Mouse (Mus musculus) heart, adult 2 months (tissue): ENCODE measurements around the gene Adamts9. TPM values are rescaled to one million over a fixed set of nuclear protein-coding genes. Genes with fewer than 3 reads are reported as not detected.

Experiments used
- DNase-seq, 2 experiments: peaks; one replicate each; pipeline ENCODE4 v3.0.0; 2021
- H3K27ac ChIP-seq: fragments of 200-600 bp; 2 replicates; pipeline ENCODE4 v1.8.1; 2022
- H3K27me3 ChIP-seq: fragments of 200-500 bp; 2 replicates; pipeline ENCODE4 v1.6.1; 2012; ENCODE audit warnings: mild to moderate bottlenecking, low read length, inconsistent platforms, mixed read lengths; ENCODE audit not compliant: control insufficient read depth, insufficient read depth
- H3K36me3 ChIP-seq: fragments of 200-500 bp; 2 replicates; pipeline ENCODE4 v1.6.1; 2012; ENCODE audit warnings: low read length, inconsistent platforms; ENCODE audit not compliant: control insufficient read depth, insufficient read depth
- H3K4me1 ChIP-seq: fragments of 200-500 bp; 2 replicates; pipeline ENCODE4 v1.6.1; 2011; ENCODE audit warnings: low read length; ENCODE audit not compliant: control insufficient read depth, insufficient read depth
- H3K4me3 ChIP-seq: fragments of 200-600 bp; 2 replicates; pipeline ENCODE4 v1.8.1; 2022
- H3K79me2 ChIP-seq: fragments of 200-500 bp; replicated peaks from 2 replicates; pipeline ENCODE4 v1.6.1; 2012; ENCODE audit warnings: mild to moderate bottlenecking, inconsistent platforms, low read length, moderate library complexity, mixed read lengths; ENCODE audit not compliant: control insufficient read depth, insufficient read depth
- H3K9ac ChIP-seq: fragments of 200-500 bp; 2 replicates; pipeline ENCODE4 v1.6.1; 2012; ENCODE audit warnings: low read depth, mild to moderate bottlenecking, control low read depth, inconsistent platforms, low read length, mixed read lengths
- CTCF ChIP-seq: fragments of 200-600 bp; IDR thresholded peaks from 2 replicates; pipeline ENCODE4 v1.8.1; 2022; ENCODE audit warnings: antibody characterized with exemption, mild to moderate bottlenecking, moderate library complexity
- EP300 ChIP-seq: fragments of 200-500 bp; IDR thresholded peaks from 2 replicates; pipeline ENCODE4 v1.6.1; 2011; ENCODE audit warnings: low read depth, low read length, control low read depth; ENCODE audit not compliant: insufficient read depth
- POLR2A ChIP-seq: fragments of 200-500 bp; IDR thresholded peaks from 2 replicates; pipeline ENCODE4 v1.6.1; 2011; ENCODE audit warnings: mild to moderate bottlenecking, low read depth, low read length, control low read depth; ENCODE audit not compliant: insufficient read depth
- WGBS: fragments of 180-500 bp; shearing (Covaris S2); methylation state at CpG from one replicate; pipeline ENCODE4 v1.1.7; 2018; 5-methylcytosine and 5-hydroxymethylcytosine counted together
- intact Hi-C: fragments of 180-260 bp; cut with DNase I; formaldehyde crosslinking; loops from one replicate; pipeline ENCODE4 v1.15.1; 2025
- polyA plus RNA-seq: library from polyadenylated mRNA; depleted of rRNA; stranded (reverse); fragments of >200 nt; gene quantifications from 2 replicates; pipeline ENCODE4 v1.2.3, GENCODE M21; 2012
- total RNA-seq, 2 experiments: library from RNA; stranded (reverse); gene quantifications; 2 replicates each; pipeline ENCODE4 v1.2.3; 2021

The Adamts9 gene
- total and polyA plus RNA-seq, 3 experiments: 5.7 to 17.5 (median 9.6) TPM

DNA sequence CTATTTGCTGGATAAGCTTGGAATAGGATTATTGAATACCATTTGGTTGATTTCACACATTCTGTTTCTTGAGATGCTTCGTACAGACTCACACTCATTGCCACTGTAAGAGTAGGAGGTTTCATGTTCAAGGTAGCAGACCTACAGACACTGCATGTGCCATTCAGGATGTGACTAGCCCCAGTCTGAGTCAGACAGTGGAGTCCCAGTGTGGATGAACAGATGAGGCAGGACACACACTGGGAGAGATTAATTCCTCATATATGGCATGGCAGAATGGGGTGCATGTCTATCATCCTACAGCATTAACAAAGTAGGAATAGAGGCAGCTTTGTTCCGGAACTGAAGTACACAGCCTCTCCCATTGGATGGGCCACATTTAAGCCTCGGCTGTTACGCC lies 66.1 kb downstream of the Adamts9 start:
- Histone ChIP-seq H3K4me3 (no peak overlapping the region), H3K79me2 (no peaks in the 10 kb centered on the region), H3K36me3 (peaks cover 24% of the 10 kb centered on the region), H3K9ac (no peak overlapping the region), H3K4me1 (peaks cover 13% of the 10 kb centered on the region), H3K27ac (no peak overlapping the region), H3K27me3 (no peaks in the 10 kb centered on the region)
- no peak for TF ChIP-seq CTCF
- TF ChIP-seq POLR2A: no peak
- no peak for TF ChIP-seq EP300
- intact Hi-C loops: loop anchor here (2.0 to 5.0 kb wide), 3 partner anchors 28 to 190 kb away; no protein-coding TSS in a partner anchor
- WGBS: 97% methylated on average over 4 of the region's 4 CpGs
- no peak for DNase-seq

DNA sequence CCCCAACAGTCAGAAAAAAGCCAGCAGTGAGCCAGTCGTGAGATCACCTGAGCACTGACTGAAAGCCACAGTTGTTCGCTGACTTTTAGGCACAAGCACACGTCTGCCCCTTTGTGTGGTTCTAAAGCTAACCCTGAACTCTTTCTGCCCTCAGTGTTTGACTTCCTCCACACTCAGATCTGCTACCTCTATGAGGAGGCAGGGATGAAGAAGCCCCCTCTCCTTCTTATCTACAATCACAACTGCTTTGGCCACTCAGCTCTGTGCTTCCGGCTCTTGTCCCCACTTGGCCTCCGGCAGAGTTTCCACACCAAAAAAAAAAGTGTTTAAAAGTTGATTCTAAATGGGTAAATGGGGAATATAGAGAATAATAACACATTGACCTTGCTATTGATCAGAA lies 67.2 kb downstream of the Adamts9 start:
- TF ChIP-seq CTCF (no peak), POLR2A (no peak), EP300 (no peak)
- H3K4me1 ChIP-seq: peaks cover 13% of the 10 kb centered on the region
- peak overlapping the region; percentile 68; the same call in 1 of the 2 replicates for H3K27ac ChIP-seq
- H3K9ac ChIP-seq: no peak overlapping the region
- H3K4me3 ChIP-seq: no peak overlapping the region
- no peak for DNase-seq
- intact Hi-C loops: loop anchor here (2.0 to 5.0 kb wide), 3 partner anchors 29 to 191 kb away; no protein-coding TSS in a partner anchor
- H3K79me2 ChIP-seq: no peaks in the 10 kb centered on the region
- no peaks in the 10 kb centered on the region for H3K27me3 ChIP-seq
- peaks cover 24% of the 10 kb centered on the region for H3K36me3 ChIP-seq
- 49% methylated on average over 5 of the region's 5 CpGs for WGBS

DNA sequence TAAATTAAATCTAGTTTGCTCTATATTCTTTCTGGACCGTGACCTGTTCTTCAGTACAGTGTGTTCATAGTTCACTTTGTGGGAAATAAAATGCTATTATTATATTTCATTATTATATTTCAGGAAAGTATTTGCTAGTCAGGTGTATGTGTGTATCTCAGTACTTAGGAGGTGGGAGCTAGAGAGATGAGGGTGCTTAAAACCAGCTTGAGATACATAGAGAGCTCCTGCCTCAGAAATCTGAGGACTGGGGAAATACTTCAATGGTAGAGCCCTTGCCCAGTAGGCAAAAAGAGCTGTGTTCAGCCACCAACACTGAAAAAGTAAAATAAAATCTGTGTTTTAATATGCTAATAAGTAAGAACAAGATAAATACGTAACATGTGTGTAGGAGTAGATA lies 68.0 kb downstream of the Adamts9 start:
- 63% methylated on average over 2 of the region's 2 CpGs for WGBS
- DNase-seq: no peak
- Histone ChIP-seq H3K36me3 (peaks cover 27% of the 10 kb centered on the region), H3K79me2 (no peaks in the 10 kb centered on the region), H3K27me3 (no peaks in the 10 kb centered on the region), H3K4me3 (no peak overlapping the region), H3K4me1 (peaks cover 13% of the 10 kb centered on the region), H3K27ac (peak overlapping the region; percentile 68), H3K9ac (no peak overlapping the region)
- intact Hi-C loops: loop anchor here (2.0 to 5.0 kb wide), 4 partner anchors 65 to 665 kb away; no protein-coding TSS in a partner anchor
- TF ChIP-seq EP300 (no peak), CTCF (no peak), POLR2A (no peak)

DNA sequence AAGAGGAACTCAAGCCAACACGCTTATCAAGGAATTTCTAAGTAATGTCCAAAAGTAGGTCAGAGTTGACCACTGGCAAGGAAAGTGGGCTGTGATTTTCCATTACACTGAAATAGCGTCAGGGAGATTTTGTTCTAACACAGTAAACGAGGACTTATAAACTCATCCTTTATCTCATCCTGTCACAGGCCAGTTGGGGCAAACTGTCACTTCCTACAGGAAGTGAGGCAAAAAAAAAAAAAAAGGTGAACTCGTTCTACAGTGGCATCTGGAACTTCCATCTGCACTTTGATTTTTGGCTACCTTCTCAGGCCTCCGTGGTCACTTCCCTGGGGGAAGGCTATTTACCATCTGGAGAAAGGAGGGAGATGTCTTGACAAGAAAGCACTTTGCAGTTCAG lies 68.4 kb downstream of the Adamts9 start:
- peak; percentile 38 to 67 for DNase-seq

DNA sequence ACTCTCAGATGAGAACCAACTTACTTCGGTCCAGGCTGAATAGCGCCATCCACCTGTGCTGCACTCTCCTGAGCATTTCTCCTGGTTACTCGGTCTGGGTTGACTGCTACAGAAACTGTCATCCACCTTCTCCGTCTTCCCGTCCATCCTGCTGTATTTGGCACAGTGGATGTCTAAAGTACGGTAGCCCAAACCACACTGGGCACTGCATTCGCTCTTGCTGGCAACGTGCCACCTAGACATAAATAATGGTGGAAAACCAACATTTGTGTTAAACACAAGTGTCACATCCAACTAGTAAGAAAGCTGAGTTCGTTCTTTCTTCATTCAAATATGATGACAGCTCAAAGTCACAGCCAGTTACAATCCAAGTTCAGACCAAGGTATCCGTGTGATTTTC lies 70.5 kb downstream of the Adamts9 start:
- Histone ChIP-seq H3K27me3 (no peaks in the 10 kb centered on the region), H3K4me3 (no peak overlapping the region), H3K36me3 (peaks cover 33% of the 10 kb centered on the region), H3K27ac (no peak overlapping the region), H3K79me2 (no peaks in the 10 kb centered on the region), H3K4me1 (peaks cover 20% of the 10 kb centered on the region), H3K9ac (no peak overlapping the region)
- no peak for TF ChIP-seq CTCF
- intact Hi-C loops: no loop called here
- DNase-seq: no peak
- 90% methylated on average over 10 of the region's 10 CpGs for whole genome bisulfite sequencing

More for the DNA sequence above, 68.4 kb downstream of the Adamts9 start:
- Histone ChIP-seq H3K79me2 (no peaks in the 10 kb centered on the region), H3K4me3 (no peak overlapping the region), H3K4me1 (peaks cover 17% of the 10 kb centered on the region), H3K36me3 (peaks cover 27% of the 10 kb centered on the region), H3K9ac (no peak overlapping the region), H3K27ac (peak overlapping the region; percentile 68), H3K27me3 (no peaks in the 10 kb centered on the region)
- TF ChIP-seq EP300 (peak; percentile 98), POLR2A (peak; percentile 63; the same call in 1 of the 2 replicates), CTCF (no peak)
- 6% methylated on average over 5 of the region's 5 CpGs for WGBS
- intact Hi-C loops: loop anchor here (2.0 to 5.0 kb wide), 4 partner anchors 66 to 666 kb away; no protein-coding TSS in a partner anchor

DNA sequence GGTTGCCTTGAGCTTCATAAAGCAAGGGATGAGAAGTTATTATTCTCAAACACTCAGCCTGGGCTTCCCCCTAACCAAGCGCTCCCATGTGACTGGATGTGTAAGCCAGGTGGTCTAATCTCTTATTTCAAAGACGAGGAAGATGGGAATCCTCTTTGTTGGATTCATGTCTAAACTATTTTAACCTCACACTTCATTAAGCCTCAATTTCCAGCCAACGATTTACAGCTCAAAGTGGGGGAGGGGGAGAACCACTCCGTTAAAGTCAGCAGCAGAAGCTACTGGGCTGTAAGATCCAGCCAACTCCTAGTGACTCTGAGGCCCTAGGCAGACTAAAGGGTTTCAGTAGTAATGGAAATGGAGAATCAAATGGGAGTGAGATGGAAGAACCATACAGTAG lies 71.5 kb downstream of the Adamts9 start:
- H3K79me2 ChIP-seq: no peaks in the 10 kb centered on the region
- H3K27me3 ChIP-seq: no peaks in the 10 kb centered on the region
- H3K36me3 ChIP-seq: peaks cover 35% of the 10 kb centered on the region
- peaks cover 19% of the 10 kb centered on the region for H3K4me1 ChIP-seq
- DNase-seq: no peak
- H3K9ac ChIP-seq: no peak overlapping the region
- TF ChIP-seq EP300 (no peak), CTCF (no peak), POLR2A (no peak)
- 57% methylated on average over 4 of the region's 4 CpGs for WGBS
- H3K4me3 ChIP-seq: no peak overlapping the region
- intact Hi-C loops: no loop called here
- no peak overlapping the region for H3K27ac ChIP-seq
